Comparison of ENCODE assay signal across 15 mouse cellular contexts in the genomic region with DNA sequence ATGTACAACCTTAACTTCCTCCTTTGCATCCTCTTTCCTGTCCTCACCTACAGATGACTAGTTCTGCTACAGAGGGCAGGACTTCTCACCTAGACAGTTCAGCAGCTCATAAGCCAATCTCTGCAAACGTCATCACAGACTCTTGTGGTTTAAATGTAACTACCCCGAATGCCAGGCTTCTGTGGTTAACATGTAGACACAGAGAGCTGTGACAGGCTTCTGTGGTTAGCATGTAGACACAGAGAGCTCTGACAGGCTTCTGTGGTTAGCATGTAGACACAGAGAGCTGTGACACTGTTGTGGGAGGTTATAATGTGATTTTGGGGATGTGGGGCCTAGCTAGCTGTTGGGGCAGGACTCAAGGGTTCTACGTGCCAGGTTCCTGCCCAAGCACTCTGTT.
A peak's percentile ranks its signal among the peaks of the same experiment; 100 is the strongest.
DNase-seq lines count a peak whose midpoint lies in the region; ATAC-seq and TF ChIP-seq lines count a peak whose summit lies in the region.
"Had no signal": no experiment of that assay in that cellular context is flagged by ENCODE, and none has a peak within 500 bp of the region (broad histone marks: within the 10 kb centered on the region; RNA-seq: fewer than 3 reads in every experiment).

No protein-coding gene starts in this region.

- TF ChIP-seq EP300 in heart, adult 2 months (IDR thresholded peaks at IDR 0.05; ENCODE audit: insufficient read depth, low read depth, low read length), result no peak

- no peak overlapping the region for H3K4me3 ChIP-seq in heart, embryonic 10.5 days
- no peak overlapping the region for H3K4me3 ChIP-seq in heart, adult 2 months
- H3K4me3 ChIP-seq in kidney, embryonic 16.5 days (ENCODE audit: low read length), result no peak overlapping the region
- H3K4me3 ChIP-seq: erythroblast, embryonic 14.5 days; hindbrain, embryonic 10.5 days; liver, embryonic 15.5 days; megakaryocyte, embryonic 14.5 days had no signal

- WGBS in heart, embryonic 10.5 days, result 65% methylated on average over 3 of the region's 3 CpGs
- WGBS in heart, adult 2 months, result 63% methylated on average over 3 of the region's 3 CpGs
- WGBS in kidney, embryonic 16.5 days, result 75% methylated on average over 3 of the region's 3 CpGs

- no peak overlapping the region for H3K4me2 ChIP-seq in kidney, embryonic 16.5 days (replicated peaks; ENCODE audit: low read depth, low read length)
- H3K4me2 ChIP-seq: heart, embryonic 11.5 days; liver, embryonic 15.5 days had no signal

- H3K27me3 ChIP-seq in heart, embryonic 10.5 days (ENCODE audit: insufficient read depth, poor library complexity, severe bottlenecking), result no peaks in the 10 kb centered on the region
- no peaks in the 10 kb centered on the region; the same call in 1 of the 2 replicates for H3K27me3 ChIP-seq in heart, adult 2 months (ENCODE audit: control insufficient read depth, insufficient read depth, low read length)
- H3K27me3 ChIP-seq in splenic B cell, adult 2 months (ENCODE audit: control insufficient read depth, insufficient read depth, low read length, poor library complexity, severe bottlenecking), result no peaks in the 10 kb centered on the region
- H3K27me3 ChIP-seq in kidney, embryonic 16.5 days (ENCODE audit: insufficient read depth, low read length), result no peaks in the 10 kb centered on the region
- H3K27me3 ChIP-seq: liver, embryonic 15.5 days had no signal

- H3K27ac ChIP-seq in heart, embryonic 10.5 days, result no peak overlapping the region
- no peak overlapping the region for H3K27ac ChIP-seq in heart, adult 2 months
- H3K27ac ChIP-seq in kidney, embryonic 16.5 days (ENCODE audit: low read length), result no peak overlapping the region
- H3K27ac ChIP-seq: hindbrain, embryonic 10.5 days; liver, embryonic 15.5 days had no signal

- no peak for TF ChIP-seq CTCF in heart, adult 2 months (IDR thresholded peaks at IDR 0.05)

- H3K79me2 ChIP-seq in heart, adult 2 months (replicated peaks; ENCODE audit: control insufficient read depth, insufficient read depth, low read length), result no peaks in the 10 kb centered on the region

- TF ChIP-seq POLR2A in heart, adult 2 months (IDR thresholded peaks at IDR 0.05; ENCODE audit: insufficient read depth, low read depth, low read length), result no peak

- peak; percentile 25 for DNase-seq in heart, embryonic 10.5 days (ENCODE audit: low spot score)
- DNase-seq in heart, adult 2 months, result no peak
- DNase-seq in CD4-positive, CD25-positive, alpha-beta regulatory T cell, adult 2 months (ENCODE audit: low read depth, low spot score), result peak; percentile 67
- DNase-seq in induced T-regulatory cell, adult 2 months (ENCODE audit: low read depth), result peak; percentile 89
- DNase-seq in splenic B cell, adult 2 months (ENCODE audit: low read depth, low spot score), result peak; percentile 57
- no peak for DNase-seq in retina, postnatal 1 day
- DNase-seq: adrenal gland, postnatal 25 days; kidney, adult 11 months had no signal

- no peak for ATAC-seq in kidney, embryonic 16.5 days (ENCODE audit: low FRiP score, low TSS enrichment)
- ATAC-seq in cerebellum, adult (ENCODE audit: insufficient number of reproducible peaks, low FRiP score, low TSS enrichment), result no peak

- H3K9me3 ChIP-seq in heart, embryonic 10.5 days, result no peaks in the 10 kb centered on the region
- H3K9me3 ChIP-seq in kidney, embryonic 16.5 days (ENCODE audit: low read length), result no peaks in the 10 kb centered on the region
- H3K9me3 ChIP-seq: hindbrain, embryonic 10.5 days; liver, embryonic 15.5 days; megakaryocyte, embryonic 14.5 days had no signal

- H3K36me3 ChIP-seq in heart, embryonic 10.5 days, result no peaks in the 10 kb centered on the region
- no peaks in the 10 kb centered on the region for H3K36me3 ChIP-seq in heart, adult 2 months (ENCODE audit: control insufficient read depth, insufficient read depth, low read length)
- H3K36me3 ChIP-seq in splenic B cell, adult 2 months (ENCODE audit: control insufficient read depth, insufficient read depth, low read length, poor library complexity, severe bottlenecking), result no peaks in the 10 kb centered on the region
- H3K36me3 ChIP-seq in kidney, embryonic 16.5 days (ENCODE audit: insufficient read depth, low read length), result no peaks in the 10 kb centered on the region
- H3K36me3 ChIP-seq: hindbrain, embryonic 10.5 days; liver, embryonic 15.5 days had no signal

- intact Hi-C loops in heart, adult 2 months (cut with DNase I), result no loop called here

- no peaks in the 10 kb centered on the region for H3K4me1 ChIP-seq in heart, embryonic 10.5 days
- no peaks in the 10 kb centered on the region for H3K4me1 ChIP-seq in heart, adult 2 months (ENCODE audit: control insufficient read depth, insufficient read depth, low read length)
- H3K4me1 ChIP-seq in kidney, embryonic 16.5 days (ENCODE audit: insufficient read depth, low read length), result no peaks in the 10 kb centered on the region
- H3K4me1 ChIP-seq: hindbrain, embryonic 10.5 days; liver, embryonic 15.5 days had no signal

- H3K9ac ChIP-seq in heart, adult 2 months (ENCODE audit: low read depth, low read length), result no peak overlapping the region
- H3K9ac ChIP-seq in kidney, embryonic 16.5 days (replicated peaks; ENCODE audit: low read length), result no peak overlapping the region
- H3K9ac ChIP-seq: liver, embryonic 15.5 days had no signal

Comparison
In these comparisons a context has a peak if more than half of its experiments do, and no peak if none do; other contexts are left out.
1. DNase-seq: peak in heart, embryonic 10.5 days (single experiment), CD4-positive, CD25-positive, alpha-beta regulatory T cell, adult 2 months (single experiment), induced T-regulatory cell, adult 2 months (single experiment) and splenic B cell, adult 2 months (single experiment); none in heart, adult 2 months (0 of 2) and retina, postnatal 1 day (single experiment).